Mouse (Mus musculus) limb, embryonic 12.5 days (tissue): Measurements from ENCODE around the gene Tex13c2. TPM values are rescaled to one million over a fixed set of nuclear protein-coding genes. Genes with fewer than 3 reads are reported as not detected.

Source experiments
- ATAC-seq: fragments of 200-750 bp; cut with Nextera tagmentation; 2 replicates; pipeline ENCODE4 v1.8.0; 2017; ENCODE audit warnings: low read depth, moderate TSS enrichment; ENCODE audit not compliant: insufficient number of reproducible peaks, insufficient read depth, low FRiP score, low TSS enrichment
- H3K27ac ChIP-seq: fragments of 300-500 bp; sonication (generic); 2 replicates; pipeline ENCODE4 v1.5.1; 2016; ENCODE audit warnings: mild to moderate bottlenecking, moderate library complexity
- H3K27me3 ChIP-seq: fragments of 300-500 bp; sonication (generic); 2 replicates; pipeline ENCODE4 v1.6.1; 2016; ENCODE audit warnings: mild to moderate bottlenecking, moderate library complexity
- H3K36me3 ChIP-seq: fragments of 300-500 bp; sonication (generic); 2 replicates; pipeline ENCODE4 v1.6.1; 2016; ENCODE audit warnings: mild to moderate bottlenecking, moderate library complexity
- H3K4me1 ChIP-seq: fragments of 300-500 bp; sonication (generic); replicated peaks from 2 replicates; pipeline ENCODE4 v1.6.1; 2016
- H3K4me2 ChIP-seq: fragments of 300-500 bp; sonication (generic); 2 replicates; pipeline ENCODE4 v1.6.1; 2016; ENCODE audit warnings: mild to moderate bottlenecking, moderate library complexity
- H3K4me3 ChIP-seq: fragments of 300-500 bp; sonication (generic); replicated peaks from 2 replicates; pipeline ENCODE4 v1.5.1; 2016; ENCODE audit warnings: mild to moderate bottlenecking
- H3K9ac ChIP-seq: fragments of 300-500 bp; sonication (generic); replicated peaks from 2 replicates; pipeline ENCODE4 v1.6.1; 2016; ENCODE audit warnings: mild to moderate bottlenecking, moderate library complexity
- H3K9me3 ChIP-seq: fragments of 300-500 bp; sonication (generic); 2 replicates; pipeline ENCODE4 v1.6.1; 2016; ENCODE audit warnings: mild to moderate bottlenecking, moderate library complexity
- WGBS: fragments of 180-500 bp; shearing (Covaris S2); methylation state at CpG from one replicate; pipeline ENCODE4 v1.1.7; 2016; 5-methylcytosine and 5-hydroxymethylcytosine counted together
- polyA plus RNA-seq: library from polyadenylated mRNA; unstranded; fragments of >200 nt; fragmentation: Nextera tagmentation; extraction: Ambion mirVana; gene quantifications from 2 replicates; pipeline ENCODE4 v1.2.1, GENCODE M21; 2016

Gene Tex13c2
- polyA plus RNA-seq = not detected in 2 replicates

DNA sequence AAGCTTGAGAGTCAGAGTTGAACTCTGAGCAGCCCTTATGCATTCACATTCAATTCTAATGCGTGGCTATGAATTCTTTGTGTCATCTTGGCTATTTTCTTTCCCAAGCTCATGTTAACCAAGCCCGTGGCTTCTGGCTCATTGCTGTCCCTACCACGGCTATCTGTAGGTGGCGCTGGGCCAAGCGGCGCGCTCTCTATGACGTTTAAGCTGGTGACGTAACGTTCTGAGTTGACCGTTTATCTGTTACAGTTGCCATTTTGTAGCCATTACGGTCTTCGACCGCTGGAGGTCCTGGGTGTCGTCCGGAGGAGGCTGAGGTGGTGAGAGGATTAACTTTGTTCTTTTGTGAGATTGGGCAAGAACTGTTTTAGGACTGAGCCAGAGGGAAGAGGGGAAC is at the start of gene Tex13c2:
Gene Tex13c2, plus strand, starts transcription at position 246 of the 400 bp plus-strand sequence.
- Histone ChIP-seq H3K27me3 (no peaks in the 10 kb centered on the region), H3K4me3 (no peak within 1 kb of the TSS), H3K27ac (no peak within 1 kb of the TSS), H3K4me1 (no peaks in the 10 kb centered on the region), H3K36me3 (no peaks in the 10 kb centered on the region), H3K4me2 (no peak within 1 kb of the TSS), H3K9ac (no peak within 1 kb of the TSS), H3K9me3 (no peaks in the 10 kb centered on the region)
- 89% methylated on average over 16 of the region's 16 CpGs for WGBS
- ATAC-seq = no peak

DNA sequence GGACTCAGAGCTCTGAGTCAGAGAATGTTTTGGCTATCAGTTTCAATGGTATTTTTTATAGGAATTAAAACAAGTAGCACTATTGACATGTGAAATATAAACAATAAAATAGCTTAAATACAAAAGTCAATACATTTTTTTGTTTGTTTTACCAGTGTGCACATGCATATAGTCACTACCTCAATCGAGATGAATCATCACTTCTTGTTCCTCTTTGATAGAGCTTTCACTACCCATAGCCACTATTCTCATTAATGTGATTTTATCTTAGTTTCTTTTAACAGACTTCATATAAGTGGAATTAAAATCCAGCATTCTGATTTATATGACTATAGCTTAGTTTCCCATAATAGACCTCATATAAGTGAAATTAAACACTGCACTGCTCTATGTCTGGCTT is 39.2 kb upstream of the Tex13c2 start:
- ATAC-seq = no peak
- Histone ChIP-seq H3K9ac (no peak overlapping the region), H3K9me3 (no peaks in the 10 kb centered on the region), H3K4me2 (no peak overlapping the region), H3K4me1 (no peaks in the 10 kb centered on the region), H3K4me3 (no peak overlapping the region), H3K36me3 (no peaks in the 10 kb centered on the region), H3K27me3 (no peaks in the 10 kb centered on the region), H3K27ac (no peak overlapping the region)
- WGBS = 82% methylated on average over 1 of the region's 1 CpGs

DNA sequence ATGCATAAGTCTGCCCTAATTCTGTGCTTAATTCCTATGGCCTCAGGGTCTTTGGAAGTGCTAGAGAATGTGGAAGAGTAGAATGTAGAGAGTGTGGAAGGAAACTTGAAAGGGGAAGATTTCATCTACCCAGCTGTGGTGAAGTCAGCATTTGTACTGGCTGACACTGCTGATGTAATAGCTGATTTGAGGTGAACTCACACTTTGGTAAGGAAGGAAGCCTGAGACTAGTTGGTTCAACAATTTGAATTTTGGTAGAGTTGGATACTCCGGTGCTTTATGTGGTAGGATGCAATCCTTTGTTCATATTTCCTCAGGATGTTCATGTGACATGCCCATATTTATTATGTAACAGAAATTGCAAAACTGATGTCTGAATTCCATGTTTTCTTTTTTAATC is 36.5 kb upstream of the Tex13c2 start:
- Histone ChIP-seq H3K9ac (no peak overlapping the region), H3K36me3 (no peaks in the 10 kb centered on the region), H3K4me2 (no peak overlapping the region), H3K9me3 (no peaks in the 10 kb centered on the region), H3K27me3 (no peaks in the 10 kb centered on the region), H3K27ac (no peak overlapping the region), H3K4me3 (no peak overlapping the region), H3K4me1 (no peaks in the 10 kb centered on the region)
- WGBS = 87% methylated on average over 1 of the region's 1 CpGs
- ATAC-seq = no peak

DNA sequence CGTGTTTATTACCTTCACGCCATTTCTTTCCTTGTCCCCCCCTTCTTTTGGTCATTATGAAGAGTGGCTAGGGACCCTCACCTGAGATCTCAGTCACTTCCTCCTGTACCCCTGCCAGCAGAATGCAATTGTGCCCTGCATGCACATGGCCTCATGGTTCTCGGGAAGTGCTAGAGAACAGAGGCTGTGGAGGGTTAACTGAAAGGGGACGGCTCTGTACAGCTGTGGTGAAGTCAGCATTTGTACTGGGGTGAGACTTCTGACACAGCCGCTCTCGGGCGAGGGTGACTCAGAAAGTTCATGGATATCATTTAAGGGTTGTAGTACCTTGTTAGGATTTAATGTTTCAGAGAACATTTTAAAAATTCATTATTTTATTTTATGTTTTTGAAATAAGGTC is 35.0 kb upstream of the Tex13c2 start:
- no peak overlapping the region for H3K4me3 ChIP-seq
- H3K4me2 ChIP-seq = no peak overlapping the region
- H3K27me3 ChIP-seq = no peaks in the 10 kb centered on the region
- no peaks in the 10 kb centered on the region for H3K36me3 ChIP-seq
- no peak for ATAC-seq
- WGBS = 81% methylated on average over 7 of the region's 7 CpGs
- H3K9me3 ChIP-seq = no peaks in the 10 kb centered on the region
- H3K9ac ChIP-seq = no peak overlapping the region
- H3K27ac ChIP-seq = no peak overlapping the region
- H3K4me1 ChIP-seq = no peaks in the 10 kb centered on the region

DNA sequence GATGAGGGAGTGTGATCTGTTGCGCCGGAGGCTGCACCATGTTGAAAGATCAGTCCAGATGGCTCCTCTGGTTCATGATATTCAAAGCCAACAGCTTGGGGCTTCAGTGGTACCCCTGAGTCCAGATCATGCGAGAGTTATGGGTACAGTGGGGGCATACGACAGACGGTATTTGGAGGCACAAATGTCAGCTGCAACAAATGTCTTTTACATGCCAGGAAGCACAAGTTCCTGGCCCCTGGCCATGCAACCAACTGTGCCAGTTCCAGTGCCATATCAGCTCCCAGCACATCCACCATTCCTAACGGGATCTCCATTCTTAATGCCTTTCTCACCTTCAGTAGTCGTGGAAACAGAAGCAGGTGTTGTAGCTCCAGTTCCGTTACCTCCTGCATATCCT is 845 bp downstream of the Tex13c2 start:
- no peaks in the 10 kb centered on the region for H3K27me3 ChIP-seq
- no peak overlapping the region for H3K4me2 ChIP-seq
- H3K36me3 ChIP-seq = no peaks in the 10 kb centered on the region
- H3K9me3 ChIP-seq = no peaks in the 10 kb centered on the region
- no peak for ATAC-seq
- no peaks in the 10 kb centered on the region for H3K4me1 ChIP-seq
- no peak overlapping the region for H3K4me3 ChIP-seq
- H3K9ac ChIP-seq = no peak overlapping the region
- H3K27ac ChIP-seq = no peak overlapping the region
- 91% methylated on average over 8 of the region's 8 CpGs for WGBS

DNA sequence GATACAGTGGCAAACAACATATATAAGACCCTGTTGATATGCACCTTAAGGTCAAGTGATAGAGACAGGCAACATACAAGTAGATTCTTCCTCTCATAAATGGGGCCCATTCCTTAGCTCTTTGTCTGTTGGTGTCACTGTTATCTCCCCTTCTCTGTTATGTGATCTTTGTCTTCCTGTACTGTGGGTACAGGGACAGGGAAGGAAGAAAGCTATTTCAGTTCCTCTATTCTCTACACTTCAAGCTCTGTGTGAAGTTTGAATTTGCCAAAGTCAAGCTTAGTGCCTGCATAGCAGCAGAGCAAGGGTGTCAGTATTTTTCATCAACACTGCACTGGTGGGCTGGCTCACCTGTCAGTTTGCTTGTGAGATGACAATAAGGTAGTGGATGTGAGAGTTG is 11.0 kb downstream of the Tex13c2 start:
- H3K36me3 ChIP-seq = no peaks in the 10 kb centered on the region
- ATAC-seq = no peak
- no peaks in the 10 kb centered on the region for H3K4me1 ChIP-seq
- no peak overlapping the region for H3K27ac ChIP-seq
- H3K27me3 ChIP-seq = no peaks in the 10 kb centered on the region
- H3K4me3 ChIP-seq = no peak overlapping the region
- H3K4me2 ChIP-seq = no peak overlapping the region
- H3K9me3 ChIP-seq = no peaks in the 10 kb centered on the region
- H3K9ac ChIP-seq = no peak overlapping the region

DNA sequence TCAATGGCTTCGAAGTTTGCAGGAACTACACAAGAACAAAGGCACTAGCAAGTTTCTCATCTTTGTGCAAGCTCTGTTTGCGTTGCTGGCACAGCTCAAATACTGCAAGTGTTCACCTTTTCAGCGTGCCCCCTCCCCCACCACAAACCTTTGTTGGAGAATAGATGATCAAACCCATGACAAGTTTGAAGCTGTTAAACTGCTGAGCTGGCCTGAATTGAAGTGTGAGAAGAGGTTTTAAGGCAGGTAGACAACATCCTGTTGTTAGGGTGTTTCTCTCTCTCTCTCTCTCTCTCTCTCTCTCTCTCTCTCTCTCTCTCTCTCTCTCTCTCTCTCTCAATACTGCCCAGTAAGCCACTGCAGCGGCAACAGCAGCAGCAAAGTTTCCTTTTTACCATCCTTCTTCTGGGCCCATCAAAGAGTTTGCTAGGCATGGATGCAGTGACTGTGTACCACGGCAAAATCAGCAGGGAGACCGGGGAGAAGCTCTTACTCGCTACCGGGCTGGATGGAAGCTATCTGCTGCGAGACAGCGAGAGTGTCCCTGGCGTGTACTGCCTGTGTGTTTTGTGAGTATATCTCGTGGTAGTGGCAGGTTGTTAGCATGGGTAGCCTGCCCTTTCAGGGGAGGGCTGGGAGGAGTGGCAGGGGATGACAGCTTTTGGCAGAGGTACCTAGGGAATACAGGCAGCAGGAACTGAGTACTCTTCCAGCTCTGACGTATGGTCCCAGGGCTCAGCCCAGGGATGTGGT is 13.0 kb downstream of the Tex13c2 start, which contains the start of gene Sh2d1a:
Gene Sh2d1a, plus strand, starts transcription at position 163 of the 753 bp plus-strand sequence.
- no peak within 1 kb of the TSS for H3K27ac ChIP-seq

GRCm38 (mm10) chrX:42511105-42511504 is 21.6 kb downstream of the Tex13c2 start:
- ATAC-seq = no peak
- H3K4me2 ChIP-seq = no peak overlapping the region
- no peaks in the 10 kb centered on the region for H3K36me3 ChIP-seq
- no peak overlapping the region for H3K9ac ChIP-seq
- no peaks in the 10 kb centered on the region for H3K4me1 ChIP-seq
- no peak overlapping the region for H3K27ac ChIP-seq
- no peaks in the 10 kb centered on the region for H3K27me3 ChIP-seq
- 83% methylated on average over 2 of the region's 2 CpGs for WGBS
- no peaks in the 10 kb centered on the region for H3K9me3 ChIP-seq
- no peak overlapping the region for H3K4me3 ChIP-seq

More for the DNA sequence above, 13.0 kb downstream of the Tex13c2 start, which contains the start of gene Sh2d1a:
- Histone ChIP-seq H3K4me1 (no peaks in the 10 kb centered on the region), H3K36me3 (no peaks in the 10 kb centered on the region), H3K27me3 (no peaks in the 10 kb centered on the region), H3K4me2 (no peak within 1 kb of the TSS), H3K9ac (no peak within 1 kb of the TSS), H3K4me3 (no peak within 1 kb of the TSS), H3K9me3 (no peaks in the 10 kb centered on the region)
- ATAC-seq = no peak
- WGBS = 84% methylated on average over 13 of the region's 13 CpGs

GRCm38 (mm10) chrX:42512567-42512966 is 23.1 kb downstream of the Tex13c2 start:
- no peaks in the 10 kb centered on the region for H3K9me3 ChIP-seq
- no peak overlapping the region for H3K4me3 ChIP-seq
- no peak overlapping the region for H3K27ac ChIP-seq
- ATAC-seq = no peak
- H3K4me1 ChIP-seq = no peaks in the 10 kb centered on the region
- H3K36me3 ChIP-seq = no peaks in the 10 kb centered on the region
- H3K27me3 ChIP-seq = no peaks in the 10 kb centered on the region
- no peak overlapping the region for H3K4me2 ChIP-seq
- no peak overlapping the region for H3K9ac ChIP-seq

GRCm38 (mm10) chrX:42522868-42523267 is 33.4 kb downstream of the Tex13c2 start:
- Histone ChIP-seq H3K9ac (no peak overlapping the region), H3K4me2 (no peak overlapping the region), H3K9me3 (no peaks in the 10 kb centered on the region), H3K4me3 (no peak overlapping the region), H3K27ac (no peak overlapping the region), H3K36me3 (no peaks in the 10 kb centered on the region), H3K27me3 (no peaks in the 10 kb centered on the region), H3K4me1 (no peaks in the 10 kb centered on the region)
- 86% methylated on average over 2 of the region's 2 CpGs for WGBS
- ATAC-seq = no peak

DNA sequence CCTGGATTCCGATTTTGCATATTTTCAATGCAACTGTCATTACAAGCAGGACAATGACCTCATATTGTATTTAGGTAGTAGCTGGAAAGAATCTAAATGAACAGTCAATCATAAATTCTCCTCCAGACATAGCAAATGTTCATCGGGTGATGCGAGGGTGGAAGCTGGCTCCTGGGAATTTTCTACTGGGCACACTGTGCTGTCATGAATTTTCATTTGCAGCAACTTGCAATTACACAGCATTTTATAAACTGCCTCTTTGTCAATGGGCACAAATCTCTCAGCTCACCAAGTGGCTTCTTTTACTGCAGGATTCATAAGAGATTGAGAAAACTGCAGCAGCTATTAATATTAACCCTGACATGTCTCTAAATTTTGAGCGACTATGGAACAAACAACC is 41.2 kb downstream of the Tex13c2 start:
- WGBS = 86% methylated on average over 4 of the region's 4 CpGs
- H3K9ac ChIP-seq = no peak overlapping the region
- no peaks in the 10 kb centered on the region for H3K4me1 ChIP-seq
- no peaks in the 10 kb centered on the region for H3K9me3 ChIP-seq
- no peak overlapping the region for H3K4me3 ChIP-seq
- no peak overlapping the region for H3K27ac ChIP-seq
- H3K27me3 ChIP-seq = no peaks in the 10 kb centered on the region
- no peaks in the 10 kb centered on the region for H3K36me3 ChIP-seq
- no peak overlapping the region for H3K4me2 ChIP-seq
- no peak for ATAC-seq
